In genomic region chr4:27887262-27887954, GRCm38 (mm10) we compare ENCODE assay signal across 20 mouse cellular contexts.
DNase-seq lines count a peak whose midpoint lies in the region; ATAC-seq lines count a peak whose summit lies in the region.
"Had no signal": no experiment of that assay in that cellular context is flagged by ENCODE, and none has a peak within 500 bp of the region (broad histone marks: within the 10 kb centered on the region; RNA-seq: fewer than 3 reads in every experiment).

No protein-coding gene starts in this region.

- H3K4me1 ChIP-seq in neural tube, embryonic 15.5 days, result no peaks in the 10 kb centered on the region
- H3K4me1 ChIP-seq in neural tube, embryonic 12.5 days, result no peaks in the 10 kb centered on the region
- H3K4me1 ChIP-seq: embryonic facial prominence, embryonic 10.5 days; forebrain, embryonic 13.5 days; heart, embryonic 13.5 days; hindbrain, embryonic 12.5 days had no signal

- WGBS in neural tube, embryonic 15.5 days, result 23% methylated on average over 5 of the region's 5 CpGs
- 33% methylated on average over 5 of the region's 5 CpGs for WGBS in neural tube, embryonic 12.5 days

- no peak for ATAC-seq in neural tube, embryonic 15.5 days (ENCODE audit: low FRiP score)
- ATAC-seq in neural tube, embryonic 12.5 days (ENCODE audit: low FRiP score, low read depth), result peak; percentile 96
- ATAC-seq: forebrain, embryonic 13.5 days; forebrain, postnatal 0 days; hindbrain, embryonic 16.5 days had no signal

- H3K27me3 ChIP-seq in neural tube, embryonic 15.5 days (replicated peaks), result no peaks in the 10 kb centered on the region
- no peaks in the 10 kb centered on the region for H3K27me3 ChIP-seq in neural tube, embryonic 12.5 days (replicated peaks)
- H3K27me3 ChIP-seq: forebrain, embryonic 13.5 days; heart, embryonic 13.5 days; hindbrain, embryonic 12.5 days had no signal

- no peaks in the 10 kb centered on the region for H3K9me3 ChIP-seq in neural tube, embryonic 15.5 days (replicated peaks)
- H3K9me3 ChIP-seq in neural tube, embryonic 12.5 days, result no peaks in the 10 kb centered on the region
- H3K9me3 ChIP-seq: embryonic facial prominence, embryonic 10.5 days; forebrain, embryonic 13.5 days; heart, embryonic 13.5 days; hindbrain, embryonic 12.5 days had no signal

- H3K4me2 ChIP-seq in neural tube, embryonic 15.5 days, result no peak overlapping the region
- no peak overlapping the region for H3K4me2 ChIP-seq in neural tube, embryonic 12.5 days (replicated peaks)
- H3K4me2 ChIP-seq: forebrain, embryonic 13.5 days; heart, embryonic 13.5 days; hindbrain, embryonic 12.5 days had no signal

- peak; percentile 17 for DNase-seq in neural tube, embryonic 10.5 days (ENCODE audit: extremely low spot score, low spot score)
- DNase-seq in forelimb bud, embryonic 11.5 days (ENCODE audit: low read depth, low spot score), result peak; percentile 5
- DNase-seq in thymus, postnatal 36 days, result no peak
- no peak for DNase-seq in layer of hippocampus, adult 18-20 months (ENCODE audit: low spot score in 2 of 2)
- no peak for DNase-seq in kidney, postnatal 4 days
- DNase-seq: adrenal gland, adult 2 months; adrenal gland, postnatal 25 days; cerebellum, adult 18-20 months; cerebellum, adult 9-11 months; cerebellum, postnatal 36 days; forebrain, postnatal 0 days; gastrocnemius, postnatal 36 days; heart, postnatal 36 days had no signal

- no peak overlapping the region for H3K4me3 ChIP-seq in neural tube, embryonic 15.5 days (replicated peaks)
- no peak overlapping the region for H3K4me3 ChIP-seq in neural tube, embryonic 12.5 days
- H3K4me3 ChIP-seq: embryonic facial prominence, embryonic 10.5 days; forebrain, embryonic 13.5 days; heart, embryonic 13.5 days; hindbrain, embryonic 12.5 days had no signal

- H3K9ac ChIP-seq in neural tube, embryonic 15.5 days (replicated peaks), result no peak overlapping the region
- H3K9ac ChIP-seq in neural tube, embryonic 12.5 days, result no peak overlapping the region
- H3K9ac ChIP-seq: forebrain, embryonic 13.5 days; forebrain, postnatal 0 days; heart, embryonic 13.5 days; hindbrain, embryonic 12.5 days had no signal

- H3K27ac ChIP-seq in neural tube, embryonic 15.5 days (replicated peaks), result no peak overlapping the region
- H3K27ac ChIP-seq in neural tube, embryonic 12.5 days, result no peak overlapping the region
- H3K27ac ChIP-seq: embryonic facial prominence, embryonic 10.5 days; forebrain, embryonic 13.5 days; heart, embryonic 13.5 days; hindbrain, embryonic 12.5 days had no signal

- no peaks in the 10 kb centered on the region for H3K36me3 ChIP-seq in neural tube, embryonic 15.5 days
- H3K36me3 ChIP-seq in neural tube, embryonic 12.5 days, result no peaks in the 10 kb centered on the region
- H3K36me3 ChIP-seq: embryonic facial prominence, embryonic 10.5 days; heart, embryonic 13.5 days; hindbrain, embryonic 12.5 days had no signal

Comparison
In these comparisons a context has a peak if more than half of its experiments do, and no peak if none do; other contexts are left out.
1. DNase-seq: peak in neural tube, embryonic 10.5 days (single experiment) and forelimb bud, embryonic 11.5 days (single experiment); none in thymus, postnatal 36 days (0 of 2), layer of hippocampus, adult 18-20 months (0 of 2) and kidney, postnatal 4 days (0 of 2).